ENCODE assay signal across 12 mouse cellular contexts in genomic region chr14:28283319-28284095, GRCm38 (mm10).
DNase-seq lines count a peak whose midpoint lies in the region; ATAC-seq and TF ChIP-seq lines count a peak whose summit lies in the region.
"Had no signal": no experiment of that assay in that cellular context is flagged by ENCODE, and none has a peak within 500 bp of the region (broad histone marks: within the 10 kb centered on the region; RNA-seq: fewer than 3 reads in every experiment).

No protein-coding gene starts in this region.

- peak; percentile 56 for TF ChIP-seq CTCF in kidney, postnatal 0 days (IDR thresholded peaks at IDR 0.05; ENCODE audit: low read depth)
- 0 out of 2 replicates have a peak, but pooled peaks have one; percentile 2 for TF ChIP-seq CTCF in E14TG2a.4 (conservative IDR thresholded peaks at IDR 0.05; ENCODE audit: low read length)
- peak; percentile 56 for TF ChIP-seq CTCF in Patski (IDR thresholded peaks at IDR 0.05)

- H3K27me3 ChIP-seq in kidney, postnatal 0 days (ENCODE audit: insufficient read depth, low read length) = no peaks in the 10 kb centered on the region
- H3K27me3 ChIP-seq in kidney, embryonic 16.5 days (ENCODE audit: insufficient read depth, low read length) = no peaks in the 10 kb centered on the region
- no peaks in the 10 kb centered on the region for H3K27me3 ChIP-seq in E14TG2a.4 (ENCODE audit: insufficient read depth, low read length)
- no peaks in the 10 kb centered on the region for H3K27me3 ChIP-seq in Patski
- H3K27me3 ChIP-seq: embryonic facial prominence, embryonic 12.5 days; intestine, embryonic 15.5 days; limb, embryonic 12.5 days; neural tube, embryonic 13.5 days had no signal

- POLR2A ChIA-PET in Patski (lab: Charles Lee) = no interaction called here

- in situ Hi-C loops in Patski (cut with MboI; ENCODE audit: low pct_unique_long_range_greater_than_20kb) = loop anchor here (10.0 to 25.0 kb wide), 2 partner anchors 221 to 804 kb away; partner anchors contain the start of gene Wnt5a

- H3K4me1 ChIP-seq in kidney, postnatal 0 days (replicated peaks; ENCODE audit: insufficient read depth, low read length) = no peaks in the 10 kb centered on the region
- H3K4me1 ChIP-seq in kidney, embryonic 16.5 days (ENCODE audit: insufficient read depth, low read length) = no peaks in the 10 kb centered on the region
- H3K4me1 ChIP-seq in E14TG2a.4 (replicated peaks; ENCODE audit: low read depth, low read length) = no peaks in the 10 kb centered on the region
- H3K4me1 ChIP-seq: intestine, embryonic 15.5 days; limb, embryonic 12.5 days; neural tube, embryonic 13.5 days had no signal

- H3K4me3 ChIP-seq in kidney, postnatal 0 days (replicated peaks; ENCODE audit: low read depth, low read length) = no peak overlapping the region
- no peak overlapping the region for H3K4me3 ChIP-seq in kidney, embryonic 16.5 days (ENCODE audit: low read length)
- H3K4me3 ChIP-seq in E14TG2a.4 (replicated peaks; ENCODE audit: low read length) = no peak overlapping the region
- H3K4me3 ChIP-seq: embryonic facial prominence, embryonic 12.5 days; intestine, embryonic 15.5 days; limb, embryonic 12.5 days; neural tube, embryonic 13.5 days had no signal

- H3K9me3 ChIP-seq in kidney, postnatal 0 days (replicated peaks; ENCODE audit: low read length) = no peaks in the 10 kb centered on the region
- no peaks in the 10 kb centered on the region for H3K9me3 ChIP-seq in kidney, embryonic 16.5 days (ENCODE audit: low read length)
- no peaks in the 10 kb centered on the region for H3K9me3 ChIP-seq in E14TG2a.4 (ENCODE audit: low read length)
- H3K9me3 ChIP-seq: embryonic facial prominence, embryonic 12.5 days; intestine, embryonic 15.5 days; limb, embryonic 12.5 days; neural tube, embryonic 13.5 days had no signal

- no peaks in the 10 kb centered on the region for H3K36me3 ChIP-seq in kidney, postnatal 0 days (ENCODE audit: insufficient read depth, low read length)
- H3K36me3 ChIP-seq in kidney, embryonic 16.5 days (ENCODE audit: insufficient read depth, low read length) = no peaks in the 10 kb centered on the region
- no peaks in the 10 kb centered on the region for H3K36me3 ChIP-seq in E14TG2a.4 (ENCODE audit: insufficient read depth, low read length)
- H3K36me3 ChIP-seq: embryonic facial prominence, embryonic 12.5 days; G1E; intestine, embryonic 15.5 days; limb, embryonic 12.5 days; neural tube, embryonic 13.5 days had no signal

- H3K9ac ChIP-seq in kidney, postnatal 0 days (ENCODE audit: low read depth, low read length) = no peak overlapping the region
- no peak overlapping the region for H3K9ac ChIP-seq in kidney, embryonic 16.5 days (replicated peaks; ENCODE audit: low read length)
- H3K9ac ChIP-seq: embryonic facial prominence, embryonic 12.5 days; intestine, embryonic 15.5 days; limb, embryonic 12.5 days; neural tube, embryonic 13.5 days had no signal

- WGBS in kidney, postnatal 0 days = 100% methylated on average over 1 of the region's 1 CpGs
- 82% methylated on average over 1 of the region's 1 CpGs for WGBS in kidney, embryonic 16.5 days

- CTCF ChIA-PET in Patski (lab: Charles Lee) = interaction anchor here (1.3 kb wide), 1 partner anchor 14 kb away, joined by 6 read pairs; no protein-coding TSS in a partner anchor

- intact Hi-C loops in heart, postnatal 10 days (cut with DNase I) = loop anchor here (1.0 kb wide), 1 partner anchor 224 kb away; no protein-coding TSS in a partner anchor

- no peak overlapping the region for H3K27ac ChIP-seq in kidney, postnatal 0 days
- no peak overlapping the region for H3K27ac ChIP-seq in kidney, embryonic 16.5 days (ENCODE audit: low read length)
- H3K27ac ChIP-seq: embryonic facial prominence, embryonic 12.5 days; intestine, embryonic 15.5 days; limb, embryonic 12.5 days; neural tube, embryonic 13.5 days had no signal

- no peak overlapping the region for H3K4me2 ChIP-seq in kidney, postnatal 0 days (ENCODE audit: low read length)
- no peak overlapping the region for H3K4me2 ChIP-seq in kidney, embryonic 16.5 days (replicated peaks; ENCODE audit: low read depth, low read length)
- H3K4me2 ChIP-seq: embryonic facial prominence, embryonic 12.5 days; intestine, embryonic 15.5 days; limb, embryonic 12.5 days; neural tube, embryonic 13.5 days had no signal

- no peak for DNase-seq in kidney, postnatal 0 days (ENCODE audit: low spot score)
- no peak for DNase-seq in Patski (ENCODE audit: low read depth, low spot score)
- peak; percentile 54 to 66 for DNase-seq in heart, postnatal 10 days
- DNase-seq in frontal cortex, postnatal 10 days (ENCODE audit: low spot score in 2 of 2) = no peak
- DNase-seq in right cerebral cortex, adult 2 months (ENCODE audit: low spot score in 2 of 2) = no peak

- ATAC-seq in kidney, postnatal 0 days (replicated peaks; ENCODE audit: low FRiP score, low read depth) = no peak
- ATAC-seq in kidney, embryonic 16.5 days (ENCODE audit: low FRiP score, low TSS enrichment) = no peak
- ATAC-seq in Patski = no peak
- ATAC-seq: intestine, embryonic 15.5 days had no signal

Comparison
In these comparisons a context has a peak if more than half of its experiments do, and no peak if none do; other contexts are left out.
1. DNase-seq: peak in heart, postnatal 10 days (2 of 2); none in kidney, postnatal 0 days (single experiment), Patski (single experiment), frontal cortex, postnatal 10 days (0 of 2) and right cerebral cortex, adult 2 months (0 of 2).
2. CTCF ChIP-seq: peak in every context shown above with its lines; median percentile 56 in kidney, postnatal 0 days; 56 in Patski; 2 in E14TG2a.4.